Mouse (Mus musculus) liver, embryonic 14 days (tissue): ENCODE results near the gene Gm11127. TPM values are rescaled to one million over a fixed set of nuclear protein-coding genes. Genes with fewer than 3 reads are reported as not detected.

Experiments
- polyA plus RNA-seq: library from polyadenylated mRNA; depleted of rRNA; stranded (reverse); fragments of >200 nt; gene quantifications from 2 replicates; pipeline ENCODE4 v1.2.3, GENCODE M21; 2012; rRNA removed

Gm11127 gene
- not detected in 2 replicates for polyA plus RNA-seq

GRCm38 (mm10) chr17:36058362-36058761, at the start of gene Gm11127:
Gm11127 (minus strand) TSS chr17:36058371.

GRCm38 (mm10) chr17:36042610-36043169, 15.5 kb downstream of the Gm11127 start, which contains the start of the genes H2-T22 and Gm6034:
H2-T22 (minus strand) TSS chr17:36042747.
Gm6034 (plus strand) TSS chr17:36042961.

GRCm38 (mm10) chr17:36032351-36032875, 25.8 kb downstream of the Gm11127 start, which contains the start of gene H2-T23:
H2-T23 (minus strand) TSS chr17:36032855.

GRCm38 (mm10) chr17:36020191-36021073, 37.7 kb downstream of the Gm11127 start, which contains the start of gene H2-T24:
H2-T24 (minus strand) TSS chr17:36020560.

Other genes starting within 250 kb of the Gm11127 start
- 7.2 and 9.8 TPM in 2 replicates for gene Ier3, start 236.7 kb downstream of the Gm11127 start, polyA plus RNA-seq
- 31.6 and 34.3 TPM in 2 replicates for gene Flot1, start 235.1 kb downstream of the Gm11127 start, polyA plus RNA-seq
- gene Tubb5, start 220.1 kb downstream of the Gm11127 start, polyA plus RNA-seq, result 448 and 489 TPM in 2 replicates
- 10.0 and 10.7 TPM in 2 replicates for gene Mdc1, start 216.9 kb downstream of the Gm11127 start, polyA plus RNA-seq
- gene Nrm, start 197.1 kb downstream of the Gm11127 start, polyA plus RNA-seq, result 13.3 and 17.0 TPM in 2 replicates
- gene Ppp1r18, start 192.8 kb downstream of the Gm11127 start, polyA plus RNA-seq, result 9.1 and 9.3 TPM in 2 replicates
- gene Dhx16, start 178.6 kb downstream of the Gm11127 start, polyA plus RNA-seq, result 42.6 and 44.7 TPM in 2 replicates
- 11.3 and 15.3 TPM in 2 replicates for gene 2310061I04Rik, start 160.9 kb downstream of the Gm11127 start, polyA plus RNA-seq
- gene Atat1, start 148.3 kb downstream of the Gm11127 start, polyA plus RNA-seq, result 8.2 and 8.5 TPM in 2 replicates
- 44.9 and 55.3 TPM in 2 replicates for gene Mrps18b, start 142.0 kb downstream of the Gm11127 start, polyA plus RNA-seq
- 13.3 and 16.4 TPM in 2 replicates for gene Ppp1r10, start 141.9 kb downstream of the Gm11127 start, polyA plus RNA-seq
- 51.1 and 52.6 TPM in 2 replicates for gene Abcf1, start 88.6 kb downstream of the Gm11127 start, polyA plus RNA-seq
- gene Gnl1, start 78.5 kb downstream of the Gm11127 start, polyA plus RNA-seq, result 4.9 and 5.4 TPM in 2 replicates
- gene Prr3, start 78.1 kb downstream of the Gm11127 start, polyA plus RNA-seq, result 4.5 and 6.2 TPM in 2 replicates
- gene H2-T24, start 37.8 kb downstream of the Gm11127 start, polyA plus RNA-seq, result 4.2 and 6.5 TPM in 2 replicates
- 25.1 and 29.1 TPM in 2 replicates for gene H2-T23, start 25.5 kb downstream of the Gm11127 start, polyA plus RNA-seq
- gene H2-T22, start 15.6 kb downstream of the Gm11127 start, polyA plus RNA-seq, result 8.3 and 9.1 TPM in 2 replicates
- gene Gm6034, start 15.4 kb downstream of the Gm11127 start, polyA plus RNA-seq, result not detected in 2 replicates
- gene Gm19684, start 63.3 kb upstream of the Gm11127 start, polyA plus RNA-seq, result not detected in 2 replicates
- not detected in 2 replicates for gene Gm7030, start 71.1 kb upstream of the Gm11127 start, polyA plus RNA-seq
- gene Gm8909, start 110.2 kb upstream of the Gm11127 start, polyA plus RNA-seq, result not detected in 2 replicates
- not detected in 2 replicates for gene H2-T3, start 131.9 kb upstream of the Gm11127 start, polyA plus RNA-seq
- gene Rpp21, start 199.7 kb upstream of the Gm11127 start, polyA plus RNA-seq, result 34.4 and 41.1 TPM in 2 replicates
- gene Trim39, start 213.9 kb upstream of the Gm11127 start, polyA plus RNA-seq, result 10.8 and 12.6 TPM in 2 replicates
- not detected in 2 replicates for gene H2-M10.2, start 228.1 kb upstream of the Gm11127 start, polyA plus RNA-seq